Mouse (Mus musculus) liver, embryonic 12.5 days (tissue): ENCODE measurements around the gene Tnpo3. TPM values are rescaled to one million over a fixed set of nuclear protein-coding genes. Genes with fewer than 3 reads are reported as not detected.
"Not testable (repeated sequence)": the region's sequence is repeated elsewhere in the genome, so short reads cannot be mapped to it uniquely, and the experiment has no call there.

ENCODE experiments used
- ATAC-seq: fragments of 200-750 bp; cut with Nextera tagmentation; 2 replicates; pipeline ENCODE4 v1.8.0; 2017; ENCODE audit warnings: moderate number of reproducible peaks, mild to moderate bottlenecking, moderate library complexity
- H3K27ac ChIP-seq: fragments of 300-500 bp; sonication (generic); 2 replicates; pipeline ENCODE4 v1.5.1; 2016; ENCODE audit warnings: mild to moderate bottlenecking
- H3K27me3 ChIP-seq: fragments of 300-500 bp; sonication (generic); replicated peaks from 2 replicates; pipeline ENCODE4 v1.6.1; 2016; ENCODE audit warnings: mild to moderate bottlenecking, moderate library complexity
- H3K36me3 ChIP-seq: fragments of 300-500 bp; sonication (generic); 2 replicates; pipeline ENCODE4 v1.6.1; 2016; ENCODE audit warnings: mild to moderate bottlenecking, moderate library complexity
- H3K4me1 ChIP-seq: fragments of 300-500 bp; sonication (generic); 2 replicates; pipeline ENCODE4 v1.6.1; 2016
- H3K4me2 ChIP-seq: fragments of 300-500 bp; sonication (generic); 2 replicates; pipeline ENCODE4 v1.6.1; 2016; ENCODE audit warnings: mild to moderate bottlenecking, moderate library complexity
- H3K4me3 ChIP-seq: fragments of 300-500 bp; sonication (generic); 2 replicates; pipeline ENCODE4 v1.5.1; 2016; ENCODE audit warnings: mild to moderate bottlenecking, moderate library complexity
- H3K9ac ChIP-seq: fragments of 300-500 bp; sonication (generic); 2 replicates; pipeline ENCODE4 v1.6.1; 2016; ENCODE audit warnings: mild to moderate bottlenecking, moderate library complexity
- H3K9me3 ChIP-seq: fragments of 300-500 bp; sonication (generic); replicated peaks from 2 replicates; pipeline ENCODE4 v1.6.1; 2016; ENCODE audit warnings: mild to moderate bottlenecking, moderate library complexity
- WGBS: fragments of 180-500 bp; shearing (Covaris S2); methylation state at CpG from one replicate; pipeline ENCODE4 v1.1.7; 2016; ENCODE audit not compliant: insufficient replicate concordance; 5-methylcytosine and 5-hydroxymethylcytosine counted together
- polyA plus RNA-seq: library from polyadenylated mRNA; unstranded; fragments of >200 nt; fragmentation: Nextera tagmentation; extraction: Ambion mirVana; gene quantifications from 2 replicates; pipeline ENCODE4 v1.2.1, GENCODE M21; 2016

Tnpo3 gene
- polyA plus RNA-seq, 1 experiment from 2014 or later = 55.2 TPM

- Histone ChIP-seq H3K27me3 (no peaks in the 10 kb centered on the region), H3K9me3 (no peaks in the 10 kb centered on the region), H3K36me3 (peaks cover 10% of the 10 kb centered on the region; the same call in 1 of the 2 replicates), H3K9ac (no peak overlapping the region), H3K4me2 (no peak overlapping the region), H3K4me1 (no peaks in the 10 kb centered on the region), H3K27ac (no peak overlapping the region), H3K4me3 (no peak overlapping the region)
- no peak for ATAC-seq
Measured at GRCm38 (mm10) chr6:29600188-29600587, 9.5 kb downstream of the Tnpo3 start.

- Histone ChIP-seq H3K27me3 (no peaks in the 10 kb centered on the region), H3K9ac (no peak overlapping the region), H3K4me1 (no peaks in the 10 kb centered on the region), H3K4me3 (no peak overlapping the region), H3K9me3 (no peaks in the 10 kb centered on the region), H3K27ac (no peak overlapping the region), H3K4me2 (no peak overlapping the region), H3K36me3 (peaks cover 13% of the 10 kb centered on the region; the same call in 1 of the 2 replicates)
- 75% methylated on average over 2 of the region's 2 CpGs for WGBS
- no peak for ATAC-seq
Measured at GRCm38 (mm10) chr6:29595656-29596055, 14.0 kb downstream of the Tnpo3 start.

- Histone ChIP-seq H3K27me3 (no peaks in the 10 kb centered on the region), H3K36me3 (peaks cover 87% of the 10 kb centered on the region), H3K9ac (no peak overlapping the region), H3K9me3 (no peaks in the 10 kb centered on the region), H3K4me1 (peaks cover 9% of the 10 kb centered on the region), H3K4me3 (no peak overlapping the region), H3K27ac (no peak overlapping the region), H3K4me2 (no peak overlapping the region)
- WGBS = 78% methylated on average over 3 of the region's 3 CpGs
- ATAC-seq = 0 out of 2 replicates have a peak, but pooled peaks have one; percentile 65
Measured at GRCm38 (mm10) chr6:29581202-29581601, 28.5 kb downstream of the Tnpo3 start.

GRCm38 (mm10) chr6:29580770-29581169 is 28.9 kb downstream of the Tnpo3 start:
- whole genome bisulfite sequencing = 23% methylated on average over 1 of the region's 1 CpGs
- H3K4me2 ChIP-seq = no peak overlapping the region
- ATAC-seq = peak; percentile 66
- H3K9ac ChIP-seq = no peak overlapping the region
- no peaks in the 10 kb centered on the region for H3K9me3 ChIP-seq
- H3K27ac ChIP-seq = no peak overlapping the region
- peaks cover 9% of the 10 kb centered on the region for H3K4me1 ChIP-seq
- no peak overlapping the region for H3K4me3 ChIP-seq
- H3K36me3 ChIP-seq = peaks cover 87% of the 10 kb centered on the region
- H3K27me3 ChIP-seq = no peaks in the 10 kb centered on the region

GRCm38 (mm10) chr6:29576388-29576787 is 33.3 kb downstream of the Tnpo3 start:
- WGBS = 80% methylated on average over 3 of the region's 3 CpGs

GRCm38 (mm10) chr6:29557112-29557511 is 52.6 kb downstream of the Tnpo3 start:
- Histone ChIP-seq H3K9me3 (no peaks in the 10 kb centered on the region), H3K4me2 (no peak overlapping the region), H3K9ac (no peak overlapping the region), H3K27me3 (no peaks in the 10 kb centered on the region), H3K27ac (no peak overlapping the region), H3K4me1 (no peaks in the 10 kb centered on the region), H3K36me3 (peaks cover 94% of the 10 kb centered on the region), H3K4me3 (no peak overlapping the region)
- WGBS = 83% methylated on average over 2 of the region's 2 CpGs
- ATAC-seq = no peak

More at GRCm38 (mm10) chr6:29576388-29576787, 33.3 kb downstream of the Tnpo3 start:
- ATAC-seq, H3K4me2 ChIP-seq, H3K4me3 ChIP-seq, H3K4me1 ChIP-seq, H3K27me3 ChIP-seq, H3K9me3 ChIP-seq, H3K9ac ChIP-seq, H3K27ac ChIP-seq: not testable (repeated sequence)
- peaks cover 92% of the 10 kb centered on the region for H3K36me3 ChIP-seq

GRCm38 (mm10) chr6:29552526-29552925 is 57.2 kb downstream of the Tnpo3 start:
- Histone ChIP-seq H3K9ac (no peak overlapping the region), H3K9me3 (no peaks in the 10 kb centered on the region), H3K4me1 (no peaks in the 10 kb centered on the region), H3K27me3 (no peaks in the 10 kb centered on the region), H3K4me2 (no peak overlapping the region), H3K4me3 (no peak overlapping the region), H3K36me3 (peaks cover 94% of the 10 kb centered on the region), H3K27ac (no peak overlapping the region)
- WGBS = 83% methylated on average over 2 of the region's 2 CpGs
- no peak for ATAC-seq

GRCm38 (mm10) chr6:29548086-29548485 is 61.6 kb downstream of the Tnpo3 start:
- Histone ChIP-seq H3K27ac (no peak overlapping the region), H3K36me3 (peaks cover 96% of the 10 kb centered on the region), H3K9me3 (no peaks in the 10 kb centered on the region), H3K4me1 (no peaks in the 10 kb centered on the region), H3K4me3 (no peak overlapping the region), H3K4me2 (no peak overlapping the region), H3K27me3 (no peaks in the 10 kb centered on the region), H3K9ac (no peak overlapping the region)
- 94% methylated on average over 1 of the region's 1 CpGs for WGBS
- no peak for ATAC-seq

- Histone ChIP-seq H3K27ac (no peak overlapping the region), H3K27me3 (no peaks in the 10 kb centered on the region), H3K4me1 (no peaks in the 10 kb centered on the region), H3K9me3 (no peaks in the 10 kb centered on the region), H3K9ac (no peak overlapping the region), H3K4me2 (no peak overlapping the region), H3K36me3 (peaks cover 96% of the 10 kb centered on the region), H3K4me3 (no peak overlapping the region)
- no peak for ATAC-seq
Measured at GRCm38 (mm10) chr6:29547582-29547981, 62.1 kb downstream of the Tnpo3 start.

- Histone ChIP-seq H3K9ac (no peak overlapping the region), H3K4me3 (no peak overlapping the region), H3K27me3 (no peaks in the 10 kb centered on the region), H3K36me3 (peaks cover 94% of the 10 kb centered on the region), H3K9me3 (no peaks in the 10 kb centered on the region), H3K27ac (no peak overlapping the region), H3K4me2 (no peak overlapping the region), H3K4me1 (no peaks in the 10 kb centered on the region)
- 80% methylated on average over 2 of the region's 2 CpGs for WGBS
- ATAC-seq = no peak
Measured at GRCm38 (mm10) chr6:29545611-29546010, 64.1 kb downstream of the Tnpo3 start.

GRCm38 (mm10) chr6:29540956-29541355 is 68.7 kb downstream of the Tnpo3 start:
- Histone ChIP-seq H3K27ac (no peak overlapping the region), H3K4me2 (no peak overlapping the region), H3K9ac (no peak overlapping the region), H3K9me3 (no peaks in the 10 kb centered on the region), H3K4me3 (no peak overlapping the region), H3K4me1 (no peaks in the 10 kb centered on the region), H3K27me3 (no peaks in the 10 kb centered on the region), H3K36me3 (peaks cover 74% of the 10 kb centered on the region)
- whole genome bisulfite sequencing = 89% methylated on average over 1 of the region's 1 CpGs
- ATAC-seq = no peak

- 78% methylated on average over 6 of the region's 6 CpGs for WGBS
- Histone ChIP-seq H3K4me1 (no peaks in the 10 kb centered on the region), H3K9ac (no peak overlapping the region), H3K36me3 (peaks cover 67% of the 10 kb centered on the region), H3K27ac (no peak overlapping the region), H3K9me3 (no peaks in the 10 kb centered on the region), H3K27me3 (no peaks in the 10 kb centered on the region), H3K4me2 (no peak overlapping the region), H3K4me3 (no peak overlapping the region)
- no peak for ATAC-seq
Measured at GRCm38 (mm10) chr6:29540223-29540622, 69.5 kb downstream of the Tnpo3 start.

GRCm38 (mm10) chr6:29539502-29539901 is 70.2 kb downstream of the Tnpo3 start:
- no peak overlapping the region for H3K9ac ChIP-seq
- H3K4me1 ChIP-seq = no peaks in the 10 kb centered on the region
- 79% methylated on average over 8 of the region's 8 CpGs for WGBS
- ATAC-seq = no peak
- no peaks in the 10 kb centered on the region for H3K9me3 ChIP-seq
- H3K27ac ChIP-seq = no peak overlapping the region
- no peaks in the 10 kb centered on the region for H3K27me3 ChIP-seq
- H3K4me2 ChIP-seq = no peak overlapping the region
- H3K36me3 ChIP-seq = peaks cover 59% of the 10 kb centered on the region
- no peak overlapping the region for H3K4me3 ChIP-seq
